Mouse (Mus musculus) G1E (cell line): ENCODE results near the gene Palmd.

ENCODE experiments used
- CTCF ChIP-seq: IDR thresholded peaks from 2 replicates; pipeline ENCODE4 v1.5.1; 2012; ENCODE audit warnings: low read depth, low read length, inconsistent platforms, mixed read lengths
- GATA1 ChIP-seq: IDR thresholded peaks from 2 replicates; pipeline ENCODE4 v1.6.1; 2012; ENCODE audit warnings: borderline replicate concordance, low read length, inconsistent platforms, mixed read lengths
- POLR2AphosphoS5 ChIP-seq: IDR thresholded peaks from 2 replicates; pipeline ENCODE4 v1.6.1; 2012; ENCODE audit warnings: low read depth, low read length, inconsistent platforms; ENCODE audit not compliant: insufficient replicate concordance
- TAL1 ChIP-seq: conservative IDR thresholded peaks from 2 replicates; pipeline ENCODE4 v1.6.1; 2012; ENCODE audit warnings: low read depth, low read length, inconsistent platforms, mixed read lengths

DNA sequence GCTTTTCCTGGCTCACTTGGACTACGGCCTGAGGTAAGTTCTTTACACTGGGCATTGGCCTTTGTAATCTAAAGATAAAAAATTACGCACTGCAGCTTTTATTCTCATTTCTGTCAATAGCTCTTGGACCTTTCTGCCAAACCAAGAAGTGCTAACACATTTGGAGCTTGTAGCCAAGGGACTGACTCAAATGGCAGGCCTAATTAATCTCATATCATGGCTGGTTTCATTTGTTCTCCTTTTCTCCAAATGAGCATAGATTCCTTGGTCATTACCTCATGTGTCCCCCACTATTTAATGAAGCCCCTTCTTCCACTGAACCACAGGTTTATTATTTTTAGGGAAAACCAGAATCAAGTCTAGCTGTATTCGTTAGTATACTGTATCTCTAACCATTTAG is 19.4 kb upstream of the Palmd start:
- TF ChIP-seq CTCF, result no peak
- no peak for TF ChIP-seq POLR2AphosphoS5
- TF ChIP-seq GATA1, result no peak
- TF ChIP-seq TAL1, result no peak
